Mouse (Mus musculus): Measurements from ENCODE around the gene Bmpr2.

GRCm38 (mm10) chr1:59905916-59906315 lies 142.7 kb downstream of the Bmpr2 start:
- no peak for TF ChIP-seq CTCF (IDR thresholded peaks at IDR 0.05)
- no peak for TF ChIP-seq POLR2A (IDR thresholded peaks at IDR 0.05; ENCODE audit: insufficient read depth, low read depth, low read length)

Data from heart, adult 2 months (tissue).